Mouse (Mus musculus) CH12.LX (cell line): Measurements from ENCODE around the gene Gm49673.
"Not testable (repeated sequence)": the region's sequence is repeated elsewhere in the genome, so short reads cannot be mapped to it uniquely, and the experiment has no call there.

ENCODE experiments used
- CHD2 ChIP-seq: IDR thresholded peaks from 2 replicates; pipeline ENCODE4 v1.6.1; 2011; ENCODE audit warnings: low read length, improper control_type of control experiment
- CTCF ChIP-seq, 2 experiments: IDR thresholded peaks in 1 of 2; conservative IDR thresholded peaks in 1 of 2; 2 replicates each; pipeline ENCODE4 v1.5.1; 2011 to 2012; ENCODE audit warnings: low read depth in 2 of 2, low read length in 2 of 2, improper control_type of control experiment in 1 of 2, inconsistent platforms in 1 of 2, mild to moderate bottlenecking in 1 of 2, moderate library complexity in 1 of 2
- MAX ChIP-seq: IDR thresholded peaks from 2 replicates; pipeline ENCODE4 v1.6.1; 2011; ENCODE audit warnings: low read length, improper control_type of control experiment
- POLR2A ChIP-seq: IDR thresholded peaks from 2 replicates; pipeline ENCODE4 v1.6.1; 2011; ENCODE audit warnings: low read depth, mild to moderate bottlenecking, improper control_type of control experiment, low read length
- SIN3A ChIP-seq: IDR thresholded peaks from 2 replicates; pipeline ENCODE4 v1.6.1; 2012; ENCODE audit warnings: low read length, improper control_type of control experiment, inconsistent platforms
- SMC3 ChIP-seq: IDR thresholded peaks from 2 replicates; pipeline ENCODE4 v1.6.1; 2011; ENCODE audit warnings: low read depth, low read length, improper control_type of control experiment
- USF2 ChIP-seq: conservative IDR thresholded peaks from 2 replicates; pipeline ENCODE4 v1.6.1; 2011; ENCODE audit warnings: low read depth, low read length, improper control_type of control experiment
- ZC3H11A ChIP-seq: IDR thresholded peaks from 2 replicates; pipeline ENCODE4 v1.6.1; 2012; ENCODE audit warnings: low read depth, mild to moderate bottlenecking, inconsistent platforms, low read length, improper control_type of control experiment
- ZMIZ1 ChIP-seq: IDR thresholded peaks from 2 replicates; pipeline ENCODE4 v1.6.1; 2012; ENCODE audit warnings: low read depth, mild to moderate bottlenecking, inconsistent platforms, low read length, improper control_type of control experiment

GRCm38 (mm10) chr17:8160969-8161368 is 13.4 kb upstream of the Gm49673 start:
- TF ChIP-seq ZMIZ1, ZC3H11A, MAX, USF2, SIN3A, POLR2A, CHD2: not testable (repeated sequence)
- TF ChIP-seq CTCF (conservative IDR thresholded peaks at IDR 0.05 in 1 of 2, IDR thresholded peaks at IDR 0.05 in 1 of 2; ENCODE audit: low read depth in 2 of 2, low read length in 2 of 2): peak in 1 of 2 experiments; percentile 51; a peak in 2 of 4 replicates
- peak; percentile 37 for TF ChIP-seq SMC3
